Mouse (Mus musculus) midbrain, postnatal 0 days (tissue): ENCODE data around the gene Cotl1. TPM values are rescaled to one million over a fixed set of nuclear protein-coding genes. Genes with fewer than 3 reads are reported as not detected.

Experiments used
- ATAC-seq: fragments of 200-750 bp; cut with Nextera tagmentation; 2 replicates; pipeline ENCODE4 v1.8.0; 2017; ENCODE audit warnings: moderate number of reproducible peaks, mild to moderate bottlenecking, moderate TSS enrichment, moderate library complexity; ENCODE audit not compliant: low FRiP score
- DNase-seq: peaks from one replicate; pipeline ENCODE4 v3.0.0-alpha.2; 2015; ENCODE audit warnings: low spot score
- H3K27ac ChIP-seq: fragments of 300-500 bp; sonication (generic); 2 replicates; pipeline ENCODE4 v1.5.1; 2014; ENCODE audit warnings: low read depth, mild to moderate bottlenecking, low read length, mixed read lengths
- H3K27me3 ChIP-seq: fragments of 300-500 bp; sonication (generic); 2 replicates; pipeline ENCODE4 v1.6.1; 2014; ENCODE audit warnings: low read length, control low read depth, mixed read lengths; ENCODE audit not compliant: insufficient read depth
- H3K36me3 ChIP-seq: fragments of 300-500 bp; sonication (generic); 2 replicates; pipeline ENCODE4 v1.6.1; 2014; ENCODE audit warnings: low read length, control low read depth, mixed read lengths; ENCODE audit not compliant: insufficient read depth
- H3K4me1 ChIP-seq: fragments of 300-500 bp; sonication (generic); 2 replicates; pipeline ENCODE4 v1.6.1; 2014; ENCODE audit warnings: mild to moderate bottlenecking, control low read depth, antibody characterized with exemption, low read length, mixed read lengths; ENCODE audit not compliant: insufficient read depth
- H3K4me2 ChIP-seq: fragments of 300-500 bp; sonication (generic); 2 replicates; pipeline ENCODE4 v1.6.1; 2014; ENCODE audit warnings: low read depth, mild to moderate bottlenecking, low read length, mixed read lengths; ENCODE audit not compliant: poor library complexity, severe bottlenecking
- H3K4me3 ChIP-seq: fragments of 300-500 bp; sonication (generic); 2 replicates; pipeline ENCODE4 v1.5.1; 2014; ENCODE audit warnings: low read depth, mild to moderate bottlenecking, low read length, moderate library complexity
- H3K9ac ChIP-seq: fragments of 300-500 bp; sonication (generic); replicated peaks from 2 replicates; pipeline ENCODE4 v1.6.1; 2014; ENCODE audit warnings: mild to moderate bottlenecking, low read length, moderate library complexity, mixed read lengths; ENCODE audit not compliant: poor library complexity, severe bottlenecking
- H3K9me3 ChIP-seq: fragments of 300-500 bp; sonication (generic); 2 replicates; pipeline ENCODE4 v1.6.1; 2016; ENCODE audit warnings: low read length, control low read depth
- CTCF ChIP-seq: IDR thresholded peaks from 2 replicates; pipeline ENCODE4 v1.5.1; 2016; ENCODE audit warnings: antibody characterized with exemption, mild to moderate bottlenecking
- WGBS: fragments of 180-500 bp; shearing (Covaris S2); extraction: QIAGEN DNeasy Blood & Tissue Kit; methylation state at CpG from one replicate; pipeline ENCODE4 v1.1.7; 2014; 5-methylcytosine and 5-hydroxymethylcytosine counted together
- polyA plus RNA-seq: library from polyadenylated mRNA; unstranded; fragments of >200 nt; fragmentation: Nextera tagmentation; extraction: Ambion mirVana; gene quantifications from 2 replicates; pipeline ENCODE4 v1.2.1, GENCODE M21; 2015
- total RNA-seq: library from RNA; depleted of rRNA; stranded (reverse); fragments of >200 nt; gene quantifications from 2 replicates; pipeline ENCODE4 v1.2.3, GENCODE M21; 2014

Gene Cotl1
- total and polyA plus RNA-seq, 2 experiments from 2014 or later: 112 to 223 TPM

DNA sequence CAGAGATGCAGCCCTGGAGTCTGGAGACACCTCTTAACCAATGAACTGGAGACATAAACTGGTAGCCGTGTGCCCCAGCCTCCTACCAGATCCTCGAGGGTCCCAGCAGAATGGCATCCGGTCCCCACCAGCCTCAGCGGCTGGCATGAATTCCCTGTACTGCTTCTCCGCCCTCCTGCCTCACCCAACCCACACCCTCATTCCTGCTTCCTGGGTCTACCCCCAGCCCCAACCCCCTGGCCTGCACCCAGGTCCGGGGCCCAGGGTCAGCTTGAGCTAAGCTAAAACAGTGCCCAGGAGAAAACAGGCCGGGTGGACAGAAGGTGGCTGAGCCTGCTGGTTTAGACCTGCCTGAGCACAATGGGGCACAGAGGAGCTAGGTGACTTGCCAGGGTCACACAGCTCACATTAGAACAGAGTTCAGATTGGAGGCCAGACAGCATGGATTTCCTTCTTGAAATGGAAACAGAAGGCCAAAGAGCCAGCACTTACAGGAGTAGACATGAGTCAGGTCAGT is 8.2 kb downstream of the Cotl1 start:
- peaks cover 11% of the 10 kb centered on the region; the same call in 1 of the 2 replicates for H3K36me3 ChIP-seq
- no peaks in the 10 kb centered on the region for H3K27me3 ChIP-seq
- WGBS: 68% methylated on average over 7 of the region's 7 CpGs
- H3K9me3 ChIP-seq: no peaks in the 10 kb centered on the region
- ATAC-seq: no peak
- peak overlapping the region; percentile 29 for H3K4me2 ChIP-seq
- peaks cover 57% of the 10 kb centered on the region for H3K4me1 ChIP-seq
- DNase-seq: no peak
- H3K9ac ChIP-seq: no peak overlapping the region
- no peak for TF ChIP-seq CTCF
- no peak overlapping the region for H3K27ac ChIP-seq
- H3K4me3 ChIP-seq: no peak overlapping the region

- Histone ChIP-seq H3K36me3 (peaks cover 11% of the 10 kb centered on the region; the same call in 1 of the 2 replicates), H3K4me3 (no peak overlapping the region), H3K4me2 (peak overlapping the region; percentile 29), H3K27me3 (no peaks in the 10 kb centered on the region), H3K9me3 (no peaks in the 10 kb centered on the region), H3K4me1 (peaks cover 51% of the 10 kb centered on the region), H3K9ac (no peak overlapping the region; the same call in 1 of the 2 replicates), H3K27ac (0 out of 2 replicates have a peak overlapping the region, but pooled peaks have one; percentile 12)
- WGBS: 25% methylated on average over 20 of the region's 20 CpGs
- peak; percentile 50 for ATAC-seq
- DNase-seq: peak; percentile 68
- TF ChIP-seq CTCF: no peak
Measured at GRCm38 (mm10) chr8:119831336-119831995, 8.9 kb downstream of the Cotl1 start.

DNA sequence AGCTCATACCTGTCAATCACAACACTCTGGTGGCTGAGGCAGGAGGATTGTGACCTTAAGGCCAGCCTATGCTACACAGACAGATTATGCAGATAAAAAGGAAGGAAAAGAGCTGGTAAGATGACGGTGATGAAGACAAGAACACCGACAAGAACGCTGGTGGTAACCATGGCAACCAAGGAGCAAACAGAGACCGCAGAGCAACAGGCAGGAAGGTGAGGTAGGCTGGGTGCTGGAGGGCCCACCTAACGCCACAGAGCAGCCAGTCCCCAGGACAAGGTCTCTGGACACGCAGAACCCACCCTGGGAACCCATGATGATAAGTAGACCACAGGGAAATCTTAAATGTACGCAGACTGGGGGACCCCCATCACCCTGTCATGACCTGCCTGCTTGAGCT is 9.8 kb downstream of the Cotl1 start:
- DNase-seq (no peak), ATAC-seq (no peak)
- H3K36me3 ChIP-seq: peaks cover 11% of the 10 kb centered on the region; the same call in 1 of the 2 replicates
- no peak overlapping the region for H3K9ac ChIP-seq
- WGBS: 45% methylated on average over 7 of the region's 7 CpGs
- no peak overlapping the region for H3K27ac ChIP-seq
- H3K4me3 ChIP-seq: no peak overlapping the region
- no peak for TF ChIP-seq CTCF
- H3K4me2 ChIP-seq: no peak overlapping the region
- H3K27me3 ChIP-seq: no peaks in the 10 kb centered on the region
- peaks cover 48% of the 10 kb centered on the region for H3K4me1 ChIP-seq
- no peaks in the 10 kb centered on the region for H3K9me3 ChIP-seq

DNA sequence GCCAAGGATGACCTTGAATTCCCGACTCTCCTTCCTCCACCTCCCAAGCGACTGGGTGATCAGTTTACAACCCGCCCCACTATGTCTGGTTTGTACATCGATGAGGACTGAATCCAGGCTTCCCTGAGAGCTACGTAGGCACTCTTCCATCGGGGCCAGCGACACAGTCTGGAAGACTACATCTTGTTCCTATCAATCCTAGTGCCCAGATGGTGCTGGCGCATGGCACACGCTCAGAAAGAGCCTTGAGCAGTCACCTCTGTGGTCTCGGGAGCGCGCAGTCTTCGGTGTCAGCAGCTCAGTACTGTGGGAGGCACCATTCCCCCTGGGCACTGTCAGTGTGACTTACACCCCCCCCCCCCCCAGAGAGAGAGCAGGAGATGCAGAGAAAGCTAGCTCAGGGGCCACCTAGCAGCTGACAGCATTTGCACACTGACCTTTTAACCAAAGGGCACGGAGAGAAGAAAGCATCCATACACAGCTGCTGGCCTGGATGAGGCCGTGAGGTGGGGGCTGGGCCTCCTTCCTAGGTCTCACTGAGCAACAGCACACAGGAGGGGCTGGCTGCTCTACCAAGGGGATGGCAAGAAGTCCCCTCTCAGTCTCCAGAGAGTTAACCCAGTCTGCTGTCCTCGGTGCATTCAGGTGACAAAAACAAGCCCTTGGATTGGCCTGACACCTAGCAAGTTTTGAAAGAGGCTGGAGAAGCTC is 10.3 kb downstream of the Cotl1 start:
- H3K9ac ChIP-seq: no peak overlapping the region

DNA sequence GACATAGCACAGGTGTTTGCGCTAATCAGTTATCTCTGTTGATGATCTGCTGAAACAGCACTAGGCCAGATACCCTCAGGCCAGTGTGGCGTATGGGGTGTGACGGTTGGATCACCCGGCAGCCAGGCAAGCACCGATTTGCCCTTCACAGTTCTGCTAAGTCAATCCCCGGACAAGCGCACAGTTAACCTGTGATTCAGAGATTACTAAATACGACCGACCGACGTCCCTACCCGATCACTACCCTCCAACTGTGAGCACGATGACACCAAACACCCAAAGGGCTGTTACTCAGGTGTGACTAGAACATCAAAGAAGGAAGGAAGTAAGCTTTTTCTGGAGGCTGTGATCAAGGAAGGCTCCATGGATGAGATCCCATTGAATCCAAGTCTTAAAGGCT is 10.9 kb downstream of the Cotl1 start:
- 82% methylated on average over 13 of the region's 13 CpGs for whole genome bisulfite sequencing
- H3K4me1 ChIP-seq: peaks cover 43% of the 10 kb centered on the region

More for the DNA sequence above, 10.3 kb downstream of the Cotl1 start:
- Histone ChIP-seq H3K36me3 (peaks cover 8% of the 10 kb centered on the region; the same call in 1 of the 2 replicates), H3K4me2 (no peak overlapping the region), H3K27ac (no peak overlapping the region), H3K4me3 (no peak overlapping the region), H3K27me3 (no peaks in the 10 kb centered on the region), H3K9me3 (no peaks in the 10 kb centered on the region), H3K4me1 (peaks cover 43% of the 10 kb centered on the region)
- 58% methylated on average over 16 of the region's 16 CpGs for WGBS
- TF ChIP-seq CTCF: no peak
- DNase-seq (no peak), ATAC-seq (no peak)

DNA sequence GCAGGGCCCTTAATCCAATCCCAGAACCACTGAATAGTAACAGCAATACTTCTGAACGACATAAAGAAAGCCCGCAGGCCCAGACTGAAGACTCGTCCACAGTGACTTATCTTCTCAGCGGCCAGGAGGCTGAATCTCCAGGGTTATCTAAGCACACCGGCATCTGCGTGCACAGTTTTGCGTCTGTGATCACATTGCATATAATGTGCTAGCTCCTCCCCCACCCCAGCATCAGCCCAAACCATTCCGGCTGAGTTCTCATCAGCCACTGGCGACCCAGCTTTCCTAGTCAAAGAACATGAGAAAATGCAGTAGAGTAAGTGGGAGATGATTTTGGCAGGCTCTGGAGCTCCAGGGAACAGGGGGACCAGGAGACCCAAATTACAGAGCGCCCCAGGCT is 11.3 kb downstream of the Cotl1 start:
- TF ChIP-seq CTCF: no peak
- Histone ChIP-seq H3K4me2 (no peak overlapping the region), H3K27ac (no peak overlapping the region), H3K36me3 (peaks cover 7% of the 10 kb centered on the region; the same call in 1 of the 2 replicates), H3K9me3 (no peaks in the 10 kb centered on the region), H3K4me1 (peaks cover 43% of the 10 kb centered on the region), H3K9ac (no peak overlapping the region), H3K4me3 (no peak overlapping the region), H3K27me3 (no peaks in the 10 kb centered on the region)
- ATAC-seq (no peak), DNase-seq (no peak)
- WGBS: 70% methylated on average over 10 of the region's 10 CpGs

More for the DNA sequence above, 10.9 kb downstream of the Cotl1 start:
- no peaks in the 10 kb centered on the region for H3K27me3 ChIP-seq
- no peak overlapping the region for H3K4me2 ChIP-seq
- peaks cover 7% of the 10 kb centered on the region; the same call in 1 of the 2 replicates for H3K36me3 ChIP-seq
- no peak for DNase-seq
- no peak overlapping the region for H3K4me3 ChIP-seq
- no peak for TF ChIP-seq CTCF
- no peak for ATAC-seq
- no peak overlapping the region for H3K9ac ChIP-seq
- H3K27ac ChIP-seq: no peak overlapping the region
- no peaks in the 10 kb centered on the region for H3K9me3 ChIP-seq
